Mouse (Mus musculus) cerebellum, postnatal 25 days (tissue): ENCODE measurements around the gene Anapc16.
A peak's percentile ranks its signal among the peaks of the same experiment; 100 is the strongest.

Experiments used
- DNase-seq, 2 experiments: peaks; one replicate each; pipeline ENCODE4 v3.0.0; 2021; ENCODE audit warnings: mixed read lengths in 2 of 2

The Anapc16 gene

GRCm38 (mm10) chr10:59969821-59970449, 33.0 kb downstream of the Anapc16 start:
- DNase-seq = peak; percentile 84 to 90

GRCm38 (mm10) chr10:59967309-59967942, 35.5 kb downstream of the Anapc16 start:
- DNase-seq = peak; percentile 71 to 75

- no peak for DNase-seq
Measured at GRCm38 (mm10) chr10:59966743-59967142, 36.2 kb downstream of the Anapc16 start.

GRCm38 (mm10) chr10:59965788-59966187, 37.1 kb downstream of the Anapc16 start:
- no peak for DNase-seq

- no peak for DNase-seq
Measured at GRCm38 (mm10) chr10:59965362-59965695, 37.6 kb downstream of the Anapc16 start.

GRCm38 (mm10) chr10:59964504-59965361, 38.2 kb downstream of the Anapc16 start:
- peak in 1 of 2 experiments; percentile 41 for DNase-seq

GRCm38 (mm10) chr10:59963609-59964008, 39.3 kb downstream of the Anapc16 start:
- no peak for DNase-seq

- DNase-seq = no peak
Measured at GRCm38 (mm10) chr10:59959517-59959916, 43.4 kb downstream of the Anapc16 start.

- no peak for DNase-seq
Measured at GRCm38 (mm10) chr10:59958458-59958857, 44.5 kb downstream of the Anapc16 start.

GRCm38 (mm10) chr10:59957171-59958149, 45.5 kb downstream of the Anapc16 start:
- DNase-seq = peak in 1 of 2 experiments; percentile 40

- DNase-seq = no peak
Measured at GRCm38 (mm10) chr10:59956681-59957080, 46.3 kb downstream of the Anapc16 start.

GRCm38 (mm10) chr10:59953564-59954039, 49.3 kb downstream of the Anapc16 start:
- no peak for DNase-seq

GRCm38 (mm10) chr10:59952781-59953563, 50.0 kb downstream of the Anapc16 start:
- peak; percentile 65 to 73 for DNase-seq

GRCm38 (mm10) chr10:59952152-59952780, 50.7 kb downstream of the Anapc16 start:
- peak; percentile 83 for DNase-seq

GRCm38 (mm10) chr10:59951211-59952151, 51.5 kb downstream of the Anapc16 start, which contains the start of gene Ddit4:
Gene Ddit4 (minus strand): TSS chr10:59951834.
- peak; percentile 100 for DNase-seq

- peak; percentile 90 to 92 for DNase-seq
Measured at GRCm38 (mm10) chr10:59950716-59951191, 52.2 kb downstream of the Anapc16 start.

GRCm38 (mm10) chr10:59949783-59950605, 52.9 kb downstream of the Anapc16 start:
- DNase-seq = peak in 1 of 2 experiments; percentile 41

- DNase-seq = peak; percentile 46 to 66
Measured at GRCm38 (mm10) chr10:59949255-59949648, 53.7 kb downstream of the Anapc16 start.
